Mouse (Mus musculus): Measurements from ENCODE around the gene Fgf6. TPM values are rescaled to one million over a fixed set of nuclear protein-coding genes. Genes with fewer than 3 reads are reported as not detected.

Gene Fgf6
- polyA plus RNA-seq (2011; ENCODE audit: insufficient read depth, insufficient read length, low read depth, missing spikeins), result not detected in 2 replicates

DNA sequence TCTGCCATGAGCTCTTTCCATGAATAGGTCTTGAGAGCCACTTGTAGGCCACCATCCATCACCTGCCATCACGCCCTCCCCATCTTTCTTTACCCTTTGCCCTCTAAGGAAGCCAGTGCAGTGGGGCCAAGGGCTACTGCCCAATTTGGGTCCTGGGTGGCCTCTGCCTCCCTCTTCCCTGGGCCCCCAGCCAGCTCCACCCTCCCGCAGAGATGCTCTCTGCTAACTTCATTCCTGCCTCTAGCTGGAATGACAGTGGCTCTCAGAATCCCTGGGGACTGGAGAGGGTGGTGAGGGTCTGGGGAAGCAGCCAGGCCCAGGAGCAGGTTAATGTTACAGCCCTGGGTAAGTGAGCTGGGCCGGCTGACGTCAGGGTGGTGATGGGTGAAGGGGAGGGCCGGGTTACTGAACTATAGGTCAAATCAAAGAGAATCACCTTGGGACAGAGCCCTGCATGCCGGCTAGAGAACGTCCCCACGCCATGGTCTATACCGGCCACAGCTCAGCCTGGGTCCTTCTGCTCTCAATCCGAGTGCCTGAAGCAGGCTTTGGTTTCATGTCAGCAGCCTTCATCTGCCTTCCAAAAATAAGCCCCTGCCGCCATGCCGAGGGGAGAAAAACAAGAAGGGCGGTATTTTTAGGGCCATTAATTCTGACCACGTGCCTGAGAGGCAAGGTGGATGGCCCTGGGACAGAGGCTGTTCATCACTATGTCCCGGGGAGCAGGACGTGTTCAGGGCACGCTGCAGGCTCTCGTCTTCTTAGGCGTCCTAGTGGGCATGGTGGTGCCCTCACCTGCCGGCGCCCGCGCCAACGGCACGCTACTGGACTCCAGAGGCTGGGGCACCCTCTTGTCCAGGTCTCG lies at the start of gene Fgf6:
Gene Fgf6 (plus strand): TSS at position 681 of the 865 bp plus-strand sequence.
- Histone ChIP-seq H3K4me3 (ENCODE audit: low read depth, low read length) (no peak within 1 kb of the TSS), H3K4me1 (ENCODE audit: control insufficient read depth, insufficient read depth, low read length) (no peaks in the 10 kb centered on the region), H3K9ac (ENCODE audit: low read depth, poor library complexity, severe bottlenecking) (no peak within 1 kb of the TSS), H3K36me3 (ENCODE audit: control insufficient read depth, insufficient read depth, low read length, poor library complexity, severe bottlenecking) (no peaks in the 10 kb centered on the region), H3K27me3 (ENCODE audit: control insufficient read depth, insufficient read depth, low read length, poor library complexity, severe bottlenecking) (no peaks in the 10 kb centered on the region), H3K9me3 (replicated peaks; ENCODE audit: control insufficient read depth, insufficient read depth, low read length, poor library complexity, severe bottlenecking) (no peaks in the 10 kb centered on the region), H3K27ac (ENCODE audit: insufficient read depth, low read length) (no peak within 1 kb of the TSS)
- no peak for TF ChIP-seq CTCF (IDR thresholded peaks at IDR 0.05; ENCODE audit: low read depth, low read length)
- no peak for TF ChIP-seq POLR2A (IDR thresholded peaks at IDR 0.05; ENCODE audit: insufficient read depth, low read length)
- no peak for TF ChIP-seq EP300 (IDR thresholded peaks at IDR 0.05; ENCODE audit: insufficient read depth, low read depth, low read length)

DNA sequence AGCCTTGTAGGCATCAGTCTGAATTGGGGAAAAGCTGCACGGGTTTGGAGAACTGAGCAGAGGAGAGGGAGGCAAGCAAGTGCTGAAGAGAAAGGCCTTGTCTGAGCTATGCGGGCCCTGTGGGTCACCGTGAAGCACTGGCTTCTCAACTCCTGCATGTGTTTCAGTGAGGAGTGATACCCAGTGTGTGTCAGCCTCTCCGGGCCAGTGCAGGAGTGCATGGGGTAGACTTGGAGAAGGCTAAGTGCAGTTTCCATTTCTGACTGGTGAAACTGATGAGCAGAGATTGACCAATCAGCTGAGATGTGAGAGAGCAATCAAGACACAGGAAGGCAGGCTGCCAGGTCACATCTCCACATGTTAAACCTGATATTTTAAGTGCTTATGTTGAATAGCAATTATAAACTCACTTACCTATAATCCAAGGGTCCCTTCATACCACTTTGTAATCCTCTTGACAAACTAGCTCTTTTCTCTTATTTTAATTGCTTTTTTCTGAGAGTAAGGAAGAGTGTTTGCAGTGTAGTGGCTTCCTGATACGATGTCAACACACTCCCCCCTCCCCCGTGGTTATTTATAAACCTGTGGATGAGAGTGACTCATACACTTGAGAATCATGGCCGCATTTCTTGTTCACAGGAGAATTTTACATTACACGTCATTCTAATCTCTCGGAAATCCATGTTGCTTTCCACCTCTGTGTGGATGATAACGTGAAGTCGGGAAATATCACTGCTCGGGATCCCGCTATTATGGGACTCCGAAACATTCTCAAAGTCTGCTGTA lies 49.0 kb upstream of the Fgf6 start:
- Histone ChIP-seq H3K4me3 (ENCODE audit: low read depth, low read length) (no peak overlapping the region), H3K4me1 (ENCODE audit: control insufficient read depth, insufficient read depth, low read length) (no peaks in the 10 kb centered on the region), H3K9ac (ENCODE audit: low read depth, poor library complexity, severe bottlenecking) (no peak overlapping the region), H3K36me3 (ENCODE audit: control insufficient read depth, insufficient read depth, low read length, poor library complexity, severe bottlenecking) (no peaks in the 10 kb centered on the region), H3K9me3 (replicated peaks; ENCODE audit: control insufficient read depth, insufficient read depth, low read length, poor library complexity, severe bottlenecking) (no peaks in the 10 kb centered on the region), H3K27ac (ENCODE audit: insufficient read depth, low read length) (no peak overlapping the region), H3K27me3 (ENCODE audit: control insufficient read depth, insufficient read depth, low read length, poor library complexity, severe bottlenecking) (no peaks in the 10 kb centered on the region)
- TF ChIP-seq CTCF (IDR thresholded peaks at IDR 0.05; ENCODE audit: low read depth, low read length) (no peak), POLR2A (IDR thresholded peaks at IDR 0.05; ENCODE audit: insufficient read depth, low read length) (no peak), EP300 (IDR thresholded peaks at IDR 0.05; ENCODE audit: insufficient read depth, low read depth, low read length) (no peak)

DNA sequence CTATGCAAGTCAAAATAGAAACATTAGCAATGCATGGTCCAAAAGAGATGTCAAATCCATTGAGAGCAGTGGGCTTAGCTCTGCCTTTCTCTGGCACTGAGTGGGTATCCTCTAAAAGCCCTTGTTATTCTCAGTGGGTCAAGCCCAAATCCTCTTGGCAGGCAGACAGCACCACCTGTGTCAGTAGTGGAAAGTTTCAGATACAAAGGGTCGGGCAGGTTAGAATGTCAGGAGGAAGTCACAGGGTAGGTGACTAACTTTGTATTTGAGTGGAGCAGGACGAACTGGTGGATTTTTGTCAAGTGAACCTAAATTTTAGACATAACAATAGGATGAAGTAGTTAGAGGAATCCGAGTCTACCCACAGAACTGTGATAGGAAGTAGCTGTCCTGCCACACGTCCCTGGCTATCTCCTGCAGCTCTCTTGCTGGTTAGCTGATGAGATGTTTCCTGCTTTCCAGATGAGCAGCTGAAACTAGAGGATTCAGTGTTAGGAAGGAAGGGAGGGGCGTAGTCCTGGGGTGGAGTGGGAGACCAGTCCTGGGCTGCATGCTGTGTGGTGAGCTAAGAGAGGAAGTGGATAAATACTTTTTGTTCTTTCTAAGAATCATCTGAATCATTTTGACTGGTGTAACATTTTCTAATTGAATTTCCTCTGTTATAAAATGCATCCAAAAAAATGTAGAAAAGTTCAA lies 33.7 kb upstream of the Fgf6 start:
- H3K9me3 ChIP-seq (replicated peaks; ENCODE audit: control insufficient read depth, insufficient read depth, low read length, poor library complexity, severe bottlenecking), result no peaks in the 10 kb centered on the region
- no peak overlapping the region for H3K27ac ChIP-seq (ENCODE audit: insufficient read depth, low read length)
- H3K4me3 ChIP-seq (ENCODE audit: low read depth, low read length), result no peak overlapping the region
- no peaks in the 10 kb centered on the region for H3K27me3 ChIP-seq (ENCODE audit: control insufficient read depth, insufficient read depth, low read length, poor library complexity, severe bottlenecking)
- no peak overlapping the region for H3K9ac ChIP-seq (ENCODE audit: low read depth, poor library complexity, severe bottlenecking)
- no peak for TF ChIP-seq POLR2A (IDR thresholded peaks at IDR 0.05; ENCODE audit: insufficient read depth, low read length)
- no peak for TF ChIP-seq EP300 (IDR thresholded peaks at IDR 0.05; ENCODE audit: insufficient read depth, low read depth, low read length)
- TF ChIP-seq CTCF (IDR thresholded peaks at IDR 0.05; ENCODE audit: low read depth, low read length), result no peak
- H3K36me3 ChIP-seq (ENCODE audit: control insufficient read depth, insufficient read depth, low read length, poor library complexity, severe bottlenecking), result no peaks in the 10 kb centered on the region
- H3K4me1 ChIP-seq (ENCODE audit: control insufficient read depth, insufficient read depth, low read length), result no peaks in the 10 kb centered on the region

GRCm38 (mm10) chr6:126993676-126994075 lies 21.7 kb upstream of the Fgf6 start:
- Histone ChIP-seq H3K4me1 (ENCODE audit: control insufficient read depth, insufficient read depth, low read length) (no peaks in the 10 kb centered on the region), H3K27ac (ENCODE audit: insufficient read depth, low read length) (no peak overlapping the region), H3K36me3 (ENCODE audit: control insufficient read depth, insufficient read depth, low read length, poor library complexity, severe bottlenecking) (no peaks in the 10 kb centered on the region), H3K4me3 (ENCODE audit: low read depth, low read length) (no peak overlapping the region), H3K27me3 (ENCODE audit: control insufficient read depth, insufficient read depth, low read length, poor library complexity, severe bottlenecking) (no peaks in the 10 kb centered on the region), H3K9me3 (replicated peaks; ENCODE audit: control insufficient read depth, insufficient read depth, low read length, poor library complexity, severe bottlenecking) (no peaks in the 10 kb centered on the region), H3K9ac (ENCODE audit: low read depth, poor library complexity, severe bottlenecking) (no peak overlapping the region)
- TF ChIP-seq POLR2A (IDR thresholded peaks at IDR 0.05; ENCODE audit: insufficient read depth, low read length), result no peak
- no peak for TF ChIP-seq EP300 (IDR thresholded peaks at IDR 0.05; ENCODE audit: insufficient read depth, low read depth, low read length)
- no peak for TF ChIP-seq CTCF (IDR thresholded peaks at IDR 0.05; ENCODE audit: low read depth, low read length)

GRCm38 (mm10) chr6:126995494-126995893 lies 19.9 kb upstream of the Fgf6 start:
- Histone ChIP-seq H3K4me3 (ENCODE audit: low read depth, low read length) (no peak overlapping the region), H3K27ac (ENCODE audit: insufficient read depth, low read length) (no peak overlapping the region), H3K36me3 (ENCODE audit: control insufficient read depth, insufficient read depth, low read length, poor library complexity, severe bottlenecking) (no peaks in the 10 kb centered on the region), H3K9ac (ENCODE audit: low read depth, poor library complexity, severe bottlenecking) (no peak overlapping the region), H3K27me3 (ENCODE audit: control insufficient read depth, insufficient read depth, low read length, poor library complexity, severe bottlenecking) (no peaks in the 10 kb centered on the region), H3K4me1 (ENCODE audit: control insufficient read depth, insufficient read depth, low read length) (no peaks in the 10 kb centered on the region), H3K9me3 (replicated peaks; ENCODE audit: control insufficient read depth, insufficient read depth, low read length, poor library complexity, severe bottlenecking) (no peaks in the 10 kb centered on the region)
- TF ChIP-seq POLR2A (IDR thresholded peaks at IDR 0.05; ENCODE audit: insufficient read depth, low read length) (no peak), EP300 (IDR thresholded peaks at IDR 0.05; ENCODE audit: insufficient read depth, low read depth, low read length) (no peak), CTCF (IDR thresholded peaks at IDR 0.05; ENCODE audit: low read depth, low read length) (no peak)
